Mouse (Mus musculus): Measurements from ENCODE around the gene Braf. TPM values are rescaled to one million over a fixed set of nuclear protein-coding genes. Genes with fewer than 3 reads are reported as not detected.

Gene Braf
- total RNA-seq, 2 experiments from 2014 or later = 18.2 to 21.9 TPM

- intact Hi-C loops (cut with DNase I) = loop anchor here (1.0 to 5.0 kb wide), 2 partner anchors 35 to 99 kb away; no protein-coding TSS in a partner anchor
- DNase-seq = peak; percentile 71 to 86
Observed at GRCm38 (mm10) chr6:39562166-39563015, 162.9 kb downstream of the Braf start.

- intact Hi-C loops (cut with DNase I) = no loop called here
- DNase-seq = no peak
Observed at GRCm38 (mm10) chr6:39559276-39559939, 165.9 kb downstream of the Braf start.

GRCm38 (mm10) chr6:39557723-39558261 is 167.5 kb downstream of the Braf start, which contains the start of gene Dennd2a:
Gene Dennd2a, minus strand, starts transcription at chr6:39557867.
- peak; percentile 87 to 88 for DNase-seq
- intact Hi-C loops (cut with DNase I) = no loop called here

- intact Hi-C loops (cut with DNase I) = no loop called here
Observed at GRCm38 (mm10) chr6:39556900-39557659, 168.2 kb downstream of the Braf start.

GRCm38 (mm10) chr6:39555648-39555945 is 169.7 kb downstream of the Braf start:
- DNase-seq = no peak
- intact Hi-C loops (cut with DNase I) = no loop called here

More at GRCm38 (mm10) chr6:39556900-39557659, 168.2 kb downstream of the Braf start:
- DNase-seq = peak; percentile 54 to 61

- DNase-seq = peak in 1 of 2 experiments; percentile 9
Observed at GRCm38 (mm10) chr6:39554888-39555647, 170.2 kb downstream of the Braf start.

More at GRCm38 (mm10) chr6:39554888-39555647, 170.2 kb downstream of the Braf start:
- intact Hi-C loops (cut with DNase I) = no loop called here

Other genes with a start within 250 kb of the Braf start
- 10 to 100 TPM; 13.6 to 15.3 TPM for gene Dennd2a, start 167.6 kb downstream of the Braf start, total RNA-seq (2021)
- gene Adck2, start 151.6 kb downstream of the Braf start, total RNA-seq (2021) = 10 to 100 TPM; 15.3 to 18.3 TPM
- under 1 TPM in 1 of 2 experiments, not detected in 1; 0.79 TPM for gene Gm42420, start 139.7 kb downstream of the Braf start, total RNA-seq (2021)
- gene Ndufb2, start 132.9 kb downstream of the Braf start, total RNA-seq (2021) = 100 to 1,000 TPM; 584 to 623 TPM
- gene Mrps33, start 85.5 kb upstream of the Braf start, total RNA-seq (2021) = 10 to 100 TPM; 89.3 to 96.8 TPM
- gene Tmem178b, start 147.8 kb upstream of the Braf start, total RNA-seq (2021) = under 1 TPM; 0.31 to 0.56 TPM